Mouse (Mus musculus) left cerebral cortex, adult 9 months (tissue): ENCODE measurements around the gene Ms4a4b.
A peak's percentile ranks its signal among the peaks of the same experiment; 100 is the strongest.
"Not testable (repeated sequence)": the region's sequence is repeated elsewhere in the genome, so short reads cannot be mapped to it uniquely, and the experiment has no call there.

Experiments
- DNase-seq, 2 experiments: peaks; one replicate each; pipeline ENCODE4 v3.0.0; 2022; ENCODE audit warnings: low spot score in 2 of 2

Gene Ms4a4b

DNA sequence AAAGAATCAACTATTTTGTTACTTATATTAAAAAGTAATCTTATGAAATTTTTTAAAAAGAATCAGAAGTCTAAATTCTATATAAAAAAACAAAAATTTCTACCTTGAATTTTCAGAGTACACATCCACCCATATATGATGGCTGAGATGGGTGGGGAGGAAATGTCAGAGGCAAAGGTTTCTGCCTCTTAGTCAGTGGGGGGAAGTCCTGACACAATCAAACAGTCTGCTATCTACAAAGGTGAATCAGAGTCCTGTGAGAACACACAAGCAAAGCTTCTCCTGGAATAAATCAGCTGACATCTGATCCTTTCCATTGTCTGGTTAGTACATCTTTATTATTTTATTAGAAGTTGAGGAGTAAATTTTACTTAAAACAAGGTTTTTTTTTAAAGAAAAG, at the start of gene Ms4a4b:
Gene Ms4a4b, plus strand, starts transcription at position 216 of the 400 bp plus-strand sequence.
- DNase-seq: no peak

DNA sequence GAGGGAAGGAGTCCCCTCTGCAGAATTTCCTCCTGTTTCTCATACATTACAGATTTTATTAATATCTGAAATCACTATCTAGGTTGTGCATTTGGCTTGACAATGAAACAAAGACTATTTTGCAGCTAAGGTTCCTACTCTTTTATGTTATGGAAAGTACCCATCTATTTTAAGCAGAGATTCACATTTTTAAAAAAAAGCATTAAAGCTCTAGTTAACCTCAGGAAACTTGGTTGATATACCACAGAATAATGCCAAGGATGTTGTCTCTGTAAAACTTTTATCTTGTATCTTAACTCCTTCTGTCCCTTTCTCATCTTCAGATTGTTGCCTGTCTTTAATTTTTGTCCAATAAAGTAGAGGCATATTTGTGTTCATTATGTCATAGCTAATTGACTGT, 47.6 kb upstream of the Ms4a4b start:
- no peak for DNase-seq

DNA sequence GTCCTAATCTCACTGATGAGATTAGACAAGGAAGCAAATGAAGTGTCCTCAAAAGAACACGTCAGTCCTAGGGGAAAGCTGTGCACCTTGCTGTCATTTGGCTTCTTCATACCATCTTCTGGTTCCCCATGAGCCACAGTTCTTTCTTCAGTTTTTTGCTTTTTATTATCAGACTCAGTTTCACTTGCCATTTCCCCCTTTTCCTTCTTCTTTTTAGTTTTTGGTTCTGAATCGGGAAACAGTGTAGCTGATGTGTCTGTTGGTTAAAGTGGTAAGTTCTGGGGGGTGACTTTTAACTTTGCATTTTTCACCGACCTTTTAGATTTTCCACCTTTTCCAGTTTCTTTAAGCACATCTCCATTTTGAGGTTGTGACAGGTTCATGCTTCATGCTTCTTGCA, 38.8 kb upstream of the Ms4a4b start, which contains the start of gene Ms4a4c:
Gene Ms4a4c, plus strand, starts transcription at position 244 of the 400 bp plus-strand sequence.
- DNase-seq: no peak

DNA sequence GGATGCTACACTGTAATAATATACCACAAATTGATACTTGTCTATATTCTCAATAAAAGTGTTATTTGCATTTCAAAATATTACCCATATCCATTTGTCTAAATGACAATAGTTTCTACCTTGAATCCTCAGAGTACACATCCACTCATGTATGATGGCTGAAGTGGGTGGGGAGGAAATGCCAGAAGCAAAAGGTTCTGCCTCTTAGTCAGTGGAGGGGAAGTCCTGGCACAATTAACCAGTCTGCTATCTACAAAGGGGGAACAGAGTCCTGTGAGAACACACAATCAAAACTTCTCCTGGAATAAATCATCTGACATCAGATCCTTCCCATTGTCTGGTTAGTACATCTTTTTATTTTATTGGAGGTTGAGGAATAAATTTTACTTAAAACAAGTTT, 35.9 kb upstream of the Ms4a4b start:
- no peak for DNase-seq

DNA sequence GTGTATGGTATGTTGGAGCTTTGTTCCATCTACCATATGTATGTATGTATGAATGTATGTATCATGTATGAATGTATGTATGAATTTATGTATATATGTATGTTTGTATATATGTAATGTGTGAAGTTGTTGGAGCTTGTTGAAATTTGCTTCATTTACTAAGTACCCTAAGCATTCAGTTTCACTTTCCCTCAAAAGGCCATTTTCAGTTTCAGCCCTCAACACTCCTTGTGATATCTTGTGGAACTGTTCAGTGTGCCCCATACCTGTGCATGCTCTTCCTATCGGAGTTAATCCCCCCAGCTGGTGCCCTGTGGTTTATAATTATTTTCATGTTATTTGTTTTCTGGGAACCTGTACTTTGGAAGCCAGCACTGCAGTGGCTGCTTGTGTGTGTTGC, 34.8 kb upstream of the Ms4a4b start:
- DNase-seq: no peak

DNA sequence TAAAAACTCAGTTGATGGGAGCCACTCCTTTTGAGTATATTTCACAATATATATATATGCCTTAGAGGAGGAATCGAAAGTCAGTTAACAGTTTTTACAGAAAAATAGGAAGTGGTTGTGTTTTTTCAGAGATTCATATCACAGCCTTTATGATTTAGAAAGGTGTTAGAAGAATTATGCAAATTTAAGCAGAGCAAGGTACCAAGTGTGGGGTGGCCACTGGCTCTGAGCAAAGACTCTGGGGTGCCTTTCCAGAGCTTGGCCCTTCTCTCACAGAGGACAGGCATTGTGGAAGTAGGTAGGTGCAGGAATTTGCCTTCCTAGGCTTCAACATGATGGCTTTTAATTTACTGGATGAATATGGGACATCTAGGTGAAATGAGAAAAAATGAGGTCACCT, 31.7 kb upstream of the Ms4a4b start:
- DNase-seq: no peak

DNA sequence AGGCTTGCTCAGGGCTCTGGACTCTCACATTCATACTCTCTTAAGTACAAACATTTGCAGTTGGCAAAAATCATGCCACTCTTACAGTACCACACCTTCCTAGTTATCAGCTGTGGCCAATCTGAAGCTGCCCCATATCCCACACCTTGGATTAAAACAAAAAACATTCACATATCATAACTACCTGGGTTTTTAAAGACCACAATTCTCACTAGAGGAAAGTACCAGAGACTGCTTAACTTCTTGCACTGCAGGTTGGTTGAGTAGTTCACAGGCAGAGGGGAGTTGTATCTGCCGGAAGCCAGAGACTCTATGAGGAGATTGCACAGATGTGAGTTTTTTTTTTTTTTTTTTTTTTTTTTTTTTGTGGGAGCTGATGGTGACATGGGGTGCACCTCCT, 29.3 kb upstream of the Ms4a4b start:
- no peak for DNase-seq

DNA sequence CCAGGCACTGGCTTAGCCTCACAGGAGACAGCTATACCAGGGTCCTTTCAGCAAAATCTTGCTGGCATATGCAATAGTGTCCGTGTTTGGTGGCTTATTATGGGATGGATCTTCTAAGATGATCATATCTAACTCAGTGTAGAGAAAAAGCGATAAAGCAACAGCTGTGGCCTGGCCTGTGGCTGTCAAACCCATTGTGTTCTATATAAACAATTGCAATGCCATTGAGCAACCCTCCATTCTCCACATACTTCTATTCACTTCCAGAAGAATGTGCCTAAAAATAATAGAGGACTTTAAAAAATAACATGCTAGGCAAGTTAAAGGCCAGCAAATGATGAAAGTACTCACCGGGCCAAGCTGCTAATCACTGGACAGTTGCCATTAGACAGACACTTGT, 27.8 kb upstream of the Ms4a4b start:
- no peak for DNase-seq

DNA sequence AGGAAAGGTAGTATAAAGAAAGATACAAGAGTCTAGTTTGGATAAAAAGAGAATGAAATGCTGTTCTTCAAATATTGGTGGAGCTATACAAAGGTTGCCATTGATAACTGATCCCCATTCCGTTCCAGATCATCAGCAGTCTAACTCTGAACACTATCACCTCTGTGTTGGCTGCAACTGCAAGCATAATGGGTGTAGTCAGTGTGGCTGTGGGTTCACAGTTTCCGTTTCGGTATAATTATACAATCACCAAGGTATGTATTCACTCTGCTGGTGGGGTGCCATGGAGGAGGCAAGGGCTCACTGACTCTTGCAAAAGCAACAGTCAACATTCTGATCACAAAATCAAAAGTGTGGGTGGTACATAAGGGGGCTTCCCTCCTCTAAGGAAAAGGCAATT, 24.5 kb upstream of the Ms4a4b start:
- not testable (repeated sequence) for DNase-seq

DNA sequence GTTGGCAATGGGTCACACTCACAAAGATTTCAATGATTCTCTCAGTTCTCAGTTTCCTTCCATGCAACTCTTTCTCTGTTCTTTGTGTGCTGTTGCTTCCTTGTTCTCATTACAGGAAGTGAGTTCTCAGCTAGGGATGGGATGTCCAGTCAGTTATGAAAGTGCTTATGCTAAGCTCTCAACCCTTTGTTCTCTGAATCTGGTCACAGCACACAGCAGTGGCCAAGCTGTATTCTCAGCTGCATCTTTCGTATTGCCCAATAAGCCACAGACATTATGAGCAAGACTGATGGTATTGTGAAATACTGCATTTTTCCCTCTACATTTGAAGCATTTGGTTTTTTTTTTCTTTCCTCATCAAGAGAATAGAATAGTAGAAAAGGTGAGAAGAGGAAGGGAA, 12.1 kb upstream of the Ms4a4b start:
- DNase-seq: not testable (repeated sequence)

DNA sequence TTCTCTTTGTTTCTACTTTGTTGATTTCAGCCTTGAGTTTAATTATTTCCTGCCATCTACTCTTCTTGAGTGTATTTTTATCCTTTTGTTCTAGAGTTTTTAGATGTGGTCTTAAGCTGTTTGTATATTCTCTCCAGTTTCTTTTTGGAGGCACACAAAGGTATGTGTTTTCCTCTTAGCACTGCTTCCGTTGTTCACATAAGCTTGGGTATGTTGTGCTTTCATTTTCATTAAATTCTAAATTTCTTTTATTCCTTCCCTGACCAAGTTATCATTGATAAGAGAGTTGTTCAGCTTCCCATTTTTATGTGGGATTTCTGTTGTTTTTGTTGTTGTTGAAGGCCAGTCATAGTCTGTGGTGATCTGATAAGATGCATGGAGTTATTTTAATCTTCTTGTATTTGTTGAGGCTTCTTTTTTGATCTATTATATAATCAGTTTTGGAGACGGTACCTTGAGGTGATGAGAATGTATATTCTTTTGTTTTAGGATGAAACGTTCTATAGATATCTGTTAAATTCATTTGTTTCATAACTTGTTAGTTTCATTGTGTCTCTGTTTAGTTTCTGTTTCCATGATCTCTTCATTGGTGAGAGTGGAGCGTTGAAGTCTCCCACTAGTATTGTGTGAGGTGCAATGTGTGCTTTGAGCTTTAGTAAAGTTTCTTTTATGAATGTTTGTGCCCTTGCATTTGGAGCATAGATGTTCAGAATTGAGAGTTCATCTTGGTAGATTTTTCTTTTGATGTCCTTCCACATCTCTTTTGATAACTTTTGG, 8.1 kb upstream of the Ms4a4b start:
- DNase-seq: no peak

DNA sequence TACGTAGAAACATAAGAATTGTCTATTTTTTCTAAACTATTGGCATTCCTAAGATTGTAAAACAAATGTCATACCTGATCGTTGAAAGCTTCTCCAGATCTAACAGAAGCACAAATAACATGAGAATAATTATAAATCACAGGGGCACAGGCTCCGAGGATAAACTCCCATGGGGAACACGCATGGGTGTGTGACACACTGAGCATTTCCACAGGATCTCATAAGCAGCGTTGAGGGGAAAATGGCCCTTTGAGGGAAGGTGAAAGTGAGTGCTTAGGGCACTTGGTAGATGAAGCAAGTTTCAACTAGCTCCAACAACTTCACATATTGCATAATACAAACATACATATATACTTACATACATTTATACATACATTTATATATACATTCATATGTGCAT, 611 bp downstream of the Ms4a4b start:
- DNase-seq: no peak

DNA sequence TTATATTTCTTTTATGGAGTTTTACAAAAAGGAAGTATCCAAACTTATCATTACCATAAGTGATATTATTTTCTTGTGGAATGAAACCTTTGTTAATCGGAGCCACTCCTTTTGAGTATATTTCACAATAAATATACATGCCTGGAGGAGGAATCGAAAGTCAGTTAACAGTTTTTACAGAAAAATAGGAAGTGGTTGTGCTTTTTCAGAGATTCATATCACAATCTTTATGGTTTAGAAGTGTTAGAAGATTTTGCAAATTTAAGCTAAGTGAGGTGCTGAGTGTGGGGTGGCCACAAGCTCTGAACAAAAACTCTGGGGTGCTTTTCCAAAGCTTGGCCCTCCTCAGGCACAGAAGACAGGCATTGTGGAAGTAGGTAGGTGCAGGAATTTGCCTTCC, 3.9 kb downstream of the Ms4a4b start:
- DNase-seq: no peak

DNA sequence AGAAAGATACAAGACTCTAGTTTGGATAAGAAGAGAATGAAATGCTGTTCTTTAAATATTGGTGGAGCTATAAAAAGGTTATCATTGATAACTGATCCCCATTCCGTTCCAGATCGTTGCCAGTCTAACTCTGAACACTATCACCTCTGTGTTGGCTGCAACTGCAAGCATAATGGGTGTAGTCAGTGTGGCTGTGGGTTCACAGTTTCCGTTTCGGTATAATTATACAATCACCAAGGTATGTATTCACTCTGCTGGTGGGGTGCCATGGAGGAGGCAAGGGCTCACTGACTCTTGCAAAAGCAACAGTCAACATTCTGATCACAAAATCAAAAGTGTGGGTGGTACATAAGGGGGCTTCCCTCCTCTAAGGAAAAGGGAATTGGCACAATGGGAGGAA, 15.7 kb downstream of the Ms4a4b start:
- DNase-seq: not testable (repeated sequence)

DNA sequence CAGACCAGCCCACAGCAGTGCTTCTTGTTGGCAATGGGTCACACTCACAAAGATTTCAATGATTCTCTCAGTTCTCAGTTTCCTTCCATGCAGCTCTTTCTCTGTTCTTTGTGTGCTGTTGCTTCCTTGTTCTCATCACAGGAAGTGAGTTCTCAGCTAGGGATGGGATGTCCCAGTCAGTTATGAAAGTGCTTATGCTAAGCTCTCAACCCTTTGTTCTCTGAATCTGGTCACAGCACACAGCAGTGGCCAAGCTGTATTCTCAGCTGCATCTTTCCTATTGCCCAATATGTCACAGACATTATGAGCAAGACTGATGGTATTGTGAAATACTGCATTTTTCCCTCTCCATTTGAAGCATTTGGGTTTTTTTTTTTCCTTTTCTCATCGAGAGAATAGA, 21.4 kb downstream of the Ms4a4b start:
- not testable (repeated sequence) for DNase-seq

DNA sequence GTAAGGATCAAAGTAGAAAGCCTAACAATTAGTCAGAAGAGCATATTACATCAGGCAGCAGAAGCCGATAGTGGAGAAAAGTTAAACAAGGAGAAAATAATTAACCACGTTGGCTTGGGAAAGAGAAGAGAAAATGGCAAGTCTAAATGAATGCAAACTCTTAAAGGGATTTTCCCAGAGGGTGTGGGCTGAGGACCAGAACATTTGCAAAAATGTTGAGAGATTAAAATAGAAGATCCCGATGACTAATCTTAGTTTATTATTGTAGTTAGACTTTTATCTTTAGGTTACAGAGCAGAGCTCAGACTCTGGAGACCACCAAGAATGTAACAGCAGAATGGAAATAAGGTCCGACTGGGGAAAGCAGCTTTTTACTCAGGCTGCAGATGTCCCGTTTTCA, 23.1 kb downstream of the Ms4a4b start:
- DNase-seq: no peak

DNA sequence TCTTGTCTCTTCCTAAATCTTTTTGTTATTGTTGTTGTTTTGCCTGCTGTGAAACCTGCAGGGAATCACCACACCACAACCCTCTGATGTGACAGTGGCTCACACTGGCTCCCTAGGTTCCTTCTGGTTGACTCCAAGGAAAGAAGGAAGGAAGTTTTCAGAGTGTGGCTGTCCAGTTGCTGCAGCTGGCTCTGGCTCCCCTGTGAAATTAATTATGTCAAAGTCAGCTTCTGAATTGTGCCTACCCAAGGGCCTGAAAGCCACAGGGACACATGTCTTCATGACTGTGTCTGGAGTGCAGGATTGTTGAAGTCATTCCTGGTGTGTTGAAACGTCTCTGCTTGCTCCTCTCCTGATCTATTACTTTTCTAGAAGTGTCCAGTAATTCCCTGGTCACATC, 25.0 kb downstream of the Ms4a4b start:
- not testable (repeated sequence) for DNase-seq

DNA sequence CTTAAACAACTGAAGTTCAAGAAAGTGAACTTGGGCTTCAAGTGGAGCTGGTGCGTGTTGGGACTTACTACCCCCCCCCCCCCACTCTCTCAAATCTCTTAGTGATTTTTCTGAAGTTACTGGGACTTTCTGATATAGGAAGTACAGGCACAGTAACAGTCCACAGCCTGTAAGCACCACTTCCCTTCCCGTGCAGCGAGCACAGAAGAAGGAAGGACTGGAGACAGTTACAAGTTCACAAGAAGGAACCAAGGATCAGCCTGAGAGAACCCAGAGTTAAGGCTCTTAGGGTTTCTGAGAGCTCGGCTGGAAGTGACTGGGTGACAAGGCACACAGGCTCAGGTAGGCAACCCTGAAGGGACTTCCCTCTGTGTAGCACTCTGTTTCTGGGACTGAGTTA, 25.9 kb downstream of the Ms4a4b start, which contains the start of gene Ms4a6c:
Gene Ms4a6c, plus strand, starts transcription at position 152 of the 400 bp plus-strand sequence.
- DNase-seq: not testable (repeated sequence)

DNA sequence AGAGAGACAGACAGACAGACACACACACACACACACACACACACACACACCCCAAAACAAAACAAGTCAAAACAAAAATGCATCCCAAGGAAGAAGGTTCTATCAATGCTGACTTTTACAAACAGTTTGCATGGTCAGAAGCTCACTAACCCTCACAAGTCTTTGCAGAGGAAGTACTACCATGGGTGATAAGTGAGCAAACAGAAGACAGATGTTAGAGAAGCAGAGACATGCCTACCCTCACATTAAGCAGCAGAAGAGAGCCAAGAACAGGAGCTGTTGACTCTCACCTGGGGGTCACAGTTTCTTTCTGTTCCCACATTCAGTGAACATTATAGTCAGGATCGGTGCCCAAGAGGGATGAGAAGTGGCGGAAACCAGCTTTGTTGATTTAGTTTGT, 36.4 kb downstream of the Ms4a4b start:
- DNase-seq: no peak

DNA sequence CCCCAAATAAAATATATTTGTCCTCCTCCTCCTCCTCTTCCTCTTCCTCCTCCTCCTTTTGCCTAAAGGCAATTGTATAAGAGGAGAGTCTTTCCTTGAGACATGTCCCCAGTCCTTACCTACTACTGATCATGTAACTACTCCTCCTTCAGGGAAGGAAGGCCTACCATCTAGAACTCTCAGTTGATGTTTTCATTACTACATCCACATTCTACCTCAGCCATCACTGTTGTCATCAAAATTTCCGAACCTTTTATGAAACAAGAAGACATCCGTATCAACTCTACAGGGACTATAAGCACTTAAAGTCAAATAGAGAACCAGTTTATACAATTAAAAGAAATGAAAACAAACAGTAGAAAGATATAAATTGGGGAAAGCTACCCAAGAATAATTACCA, 39.3 kb downstream of the Ms4a4b start:
- no peak for DNase-seq

DNA sequence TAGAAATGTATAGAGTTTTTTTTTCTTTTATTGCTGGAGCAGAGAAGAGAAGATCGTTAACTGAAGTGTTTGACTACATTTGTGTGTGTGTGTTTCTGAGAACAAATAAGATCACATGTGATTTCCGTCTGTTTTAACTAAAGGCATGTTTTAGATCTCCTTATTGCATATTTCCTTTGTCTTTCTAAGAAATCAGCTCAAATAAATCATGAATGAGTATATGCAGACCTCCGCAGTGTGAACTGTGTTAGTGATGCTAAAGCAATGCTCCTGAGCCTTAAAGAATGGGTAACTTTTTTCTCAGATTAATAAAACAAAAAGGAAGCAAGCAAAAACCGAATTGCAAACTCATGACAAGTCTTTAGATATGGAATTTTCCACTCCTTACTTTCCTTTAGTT, 40.6 kb downstream of the Ms4a4b start:
- no peak for DNase-seq

DNA sequence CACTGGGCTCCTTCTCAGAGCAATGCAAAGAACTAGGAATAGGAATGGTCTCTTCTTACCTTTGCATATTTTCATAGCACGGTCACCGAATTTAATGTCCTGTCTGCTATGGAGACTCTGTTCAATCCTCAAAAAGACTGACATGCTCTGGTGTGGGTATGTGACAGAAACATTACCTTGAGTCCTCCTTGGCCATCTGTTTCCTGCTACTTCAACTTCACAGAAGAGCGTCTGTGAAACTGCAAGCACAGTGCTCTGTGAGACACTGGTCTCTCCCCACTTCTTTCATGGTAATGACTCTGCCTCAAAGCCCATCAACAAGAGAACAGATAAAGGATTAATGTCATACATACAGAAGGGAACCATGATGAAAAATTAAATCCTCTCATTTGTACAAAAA, 41.0 kb downstream of the Ms4a4b start:
- no peak for DNase-seq

DNA sequence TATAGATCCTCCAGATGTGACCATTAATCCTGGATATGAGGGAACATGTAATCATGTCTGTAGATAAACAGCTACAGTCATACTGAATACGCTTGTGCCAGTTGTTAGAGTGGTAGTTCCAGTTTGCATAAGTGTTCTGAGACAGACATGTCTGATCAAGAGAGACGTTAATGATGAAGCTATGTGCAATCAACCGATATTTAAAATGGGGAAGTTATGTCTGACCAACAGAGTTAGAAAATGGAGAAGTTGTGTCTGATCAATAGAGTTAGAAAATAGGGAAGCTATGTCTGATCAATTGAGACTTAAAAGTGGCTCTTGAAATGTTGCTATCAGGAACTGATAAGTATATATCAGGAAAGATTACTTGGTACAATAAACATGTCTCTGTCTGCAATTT, 41.9 kb downstream of the Ms4a4b start:
- no peak for DNase-seq

DNA sequence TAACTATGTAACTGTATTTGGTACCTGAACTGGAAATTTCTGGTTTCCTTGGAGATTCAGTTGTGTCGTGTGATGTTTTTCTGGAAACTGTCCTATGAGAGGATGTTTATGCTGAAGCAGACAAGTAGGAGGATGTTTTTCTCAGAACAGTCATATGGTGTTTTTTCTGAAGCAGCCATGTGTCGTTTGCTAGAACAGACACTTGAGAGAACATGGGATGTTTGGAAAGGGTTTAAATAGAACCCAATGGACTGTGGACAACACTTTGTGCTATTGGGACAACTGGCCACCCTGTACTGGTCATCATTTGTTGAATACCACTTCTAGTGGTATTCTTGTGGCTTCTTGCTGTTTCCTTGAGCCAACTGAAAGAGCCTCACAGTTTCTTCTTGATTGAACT, 42.4 kb downstream of the Ms4a4b start, which contains the start of gene Gm8369:
Gene Gm8369, plus strand, starts transcription at position 193 of the 400 bp plus-strand sequence.
- peak; percentile 22 to 47 for DNase-seq
